Mouse (Mus musculus): ENCODE results near the gene Selenon. TPM values are rescaled to one million over a fixed set of nuclear protein-coding genes. Genes with fewer than 3 reads are reported as not detected.

Selenon gene
- total and polyA plus RNA-seq, 2 experiments from 2014 or later = 10.0 to 32.7 TPM

GRCm38 (mm10) chr4:134587636-134588197, 35.8 kb upstream of the Selenon start:
- DNase-seq (ENCODE audit: low spot score) (no peak), ATAC-seq (no peak)
- no peak for TF ChIP-seq CTCF (IDR thresholded peaks at IDR 0.05; ENCODE audit: low read depth)
- Histone ChIP-seq H3K4me3 (ENCODE audit: low read length) (no peak overlapping the region), H3K9ac (replicated peaks; ENCODE audit: low read length) (no peak overlapping the region), H3K27me3 (ENCODE audit: insufficient read depth, low read length) (no peaks in the 10 kb centered on the region), H3K36me3 (ENCODE audit: insufficient read depth, low read length) (no peaks in the 10 kb centered on the region), H3K4me2 (ENCODE audit: low read depth, low read length) (no peak overlapping the region), H3K27ac (no peak overlapping the region), H3K4me1 (ENCODE audit: insufficient read depth, low read length) (peaks cover 13% of the 10 kb centered on the region), H3K9me3 (ENCODE audit: low read length) (no peaks in the 10 kb centered on the region)
- WGBS = 57% methylated on average over 11 of the region's 11 CpGs

GRCm38 (mm10) chr4:134586631-134587030, 34.7 kb upstream of the Selenon start:
- WGBS = 94% methylated on average over 1 of the region's 1 CpGs

GRCm38 (mm10) chr4:134586126-134586525, 34.2 kb upstream of the Selenon start:
- no peak overlapping the region for H3K27ac ChIP-seq
- H3K9ac ChIP-seq (replicated peaks; ENCODE audit: low read length) = no peak overlapping the region
- no peaks in the 10 kb centered on the region for H3K9me3 ChIP-seq (ENCODE audit: low read length)
- no peak for DNase-seq (ENCODE audit: low spot score)
- no peak overlapping the region for H3K4me2 ChIP-seq (ENCODE audit: low read depth, low read length)
- no peaks in the 10 kb centered on the region; the same call in none of the 2 replicates for H3K4me1 ChIP-seq (ENCODE audit: insufficient read depth, low read length)
- H3K4me3 ChIP-seq (ENCODE audit: low read length) = no peak overlapping the region
- TF ChIP-seq CTCF (IDR thresholded peaks at IDR 0.05; ENCODE audit: low read depth) = no peak
- H3K36me3 ChIP-seq (ENCODE audit: insufficient read depth, low read length) = no peaks in the 10 kb centered on the region
- 87% methylated on average over 7 of the region's 7 CpGs for WGBS
- H3K27me3 ChIP-seq (ENCODE audit: insufficient read depth, low read length) = no peaks in the 10 kb centered on the region
- no peak for ATAC-seq

More at GRCm38 (mm10) chr4:134586631-134587030, 34.7 kb upstream of the Selenon start:
- Histone ChIP-seq H3K27me3 (ENCODE audit: insufficient read depth, low read length) (no peaks in the 10 kb centered on the region), H3K36me3 (ENCODE audit: insufficient read depth, low read length) (no peaks in the 10 kb centered on the region), H3K4me1 (ENCODE audit: insufficient read depth, low read length) (peaks cover 4% of the 10 kb centered on the region), H3K9me3 (ENCODE audit: low read length) (no peaks in the 10 kb centered on the region), H3K4me2 (ENCODE audit: low read depth, low read length) (no peak overlapping the region), H3K9ac (replicated peaks; ENCODE audit: low read length) (no peak overlapping the region), H3K4me3 (ENCODE audit: low read length) (no peak overlapping the region), H3K27ac (no peak overlapping the region)
- ATAC-seq (no peak), DNase-seq (ENCODE audit: low spot score) (no peak)
- no peak for TF ChIP-seq CTCF (IDR thresholded peaks at IDR 0.05; ENCODE audit: low read depth)

- Histone ChIP-seq H3K4me1 (ENCODE audit: insufficient read depth, low read length) (peaks cover 12% of the 10 kb centered on the region; the same call in 1 of the 2 replicates), H3K4me2 (ENCODE audit: low read depth, low read length) (no peak overlapping the region), H3K9ac (replicated peaks; ENCODE audit: low read length) (no peak overlapping the region), H3K27me3 (ENCODE audit: insufficient read depth, low read length) (no peaks in the 10 kb centered on the region), H3K9me3 (ENCODE audit: low read length) (no peaks in the 10 kb centered on the region), H3K36me3 (ENCODE audit: insufficient read depth, low read length) (no peaks in the 10 kb centered on the region), H3K27ac (no peak overlapping the region), H3K4me3 (ENCODE audit: low read length) (no peak overlapping the region)
- DNase-seq (ENCODE audit: low spot score) (no peak), ATAC-seq (no peak)
- 70% methylated on average over 3 of the region's 3 CpGs for WGBS
- peak; percentile 65 for TF ChIP-seq CTCF (IDR thresholded peaks at IDR 0.05; ENCODE audit: low read depth)
Observed at GRCm38 (mm10) chr4:134583513-134583912, 31.5 kb upstream of the Selenon start.

- Histone ChIP-seq H3K36me3 (ENCODE audit: insufficient read depth, low read length) (no peaks in the 10 kb centered on the region), H3K27ac (peak overlapping the region; percentile 65; the same call in 1 of the 2 replicates), H3K27me3 (ENCODE audit: insufficient read depth, low read length) (no peaks in the 10 kb centered on the region), H3K9me3 (ENCODE audit: low read length) (no peaks in the 10 kb centered on the region), H3K4me1 (ENCODE audit: insufficient read depth, low read length) (0 out of 2 replicates have a peak, but pooled peaks cover 12% of the 10 kb centered on the region), H3K9ac (replicated peaks; ENCODE audit: low read length) (no peak overlapping the region), H3K4me2 (ENCODE audit: low read depth, low read length) (no peak overlapping the region), H3K4me3 (ENCODE audit: low read length) (no peak overlapping the region)
- 0 out of 2 replicates have a peak, but pooled peaks have one; percentile 41 for ATAC-seq
- 46% methylated on average over 8 of the region's 8 CpGs for WGBS
- peak; percentile 40 for DNase-seq (ENCODE audit: low spot score)
- no peak for TF ChIP-seq CTCF (IDR thresholded peaks at IDR 0.05; ENCODE audit: low read depth)
Observed at GRCm38 (mm10) chr4:134581365-134581764, 29.4 kb upstream of the Selenon start.

- DNase-seq (ENCODE audit: low spot score) (peak; percentile 68), ATAC-seq (peak; percentile 22; the same call in 1 of the 2 replicates)
- H3K36me3 ChIP-seq (ENCODE audit: insufficient read depth, low read length) = no peaks in the 10 kb centered on the region
- no peaks in the 10 kb centered on the region for H3K27me3 ChIP-seq (ENCODE audit: insufficient read depth, low read length)
- no peak overlapping the region for H3K4me2 ChIP-seq (ENCODE audit: low read depth, low read length)
- H3K9ac ChIP-seq (replicated peaks; ENCODE audit: low read length) = no peak overlapping the region
- 54% methylated on average over 15 of the region's 15 CpGs for WGBS
- no peak overlapping the region for H3K4me3 ChIP-seq (ENCODE audit: low read length)
- H3K4me1 ChIP-seq (ENCODE audit: insufficient read depth, low read length) = 0 out of 2 replicates have a peak, but pooled peaks cover 12% of the 10 kb centered on the region
- peak overlapping the region; percentile 65; the same call in 1 of the 2 replicates for H3K27ac ChIP-seq
- no peaks in the 10 kb centered on the region for H3K9me3 ChIP-seq (ENCODE audit: low read length)
- TF ChIP-seq CTCF (IDR thresholded peaks at IDR 0.05; ENCODE audit: low read depth) = no peak; the same call in 1 of the 2 replicates
Observed at GRCm38 (mm10) chr4:134580351-134581148, 28.6 kb upstream of the Selenon start.
